Mouse (Mus musculus) left cerebral cortex, adult 18-20 months (tissue): ENCODE data around the gene Doc2g. TPM values are rescaled to one million over a fixed set of nuclear protein-coding genes. Genes with fewer than 3 reads are reported as not detected.
"Not testable (repeated sequence)": the region's sequence is repeated elsewhere in the genome, so short reads cannot be mapped to it uniquely, and the experiment has no call there.

Experiments used
- DNase-seq, 2 experiments: peaks; one replicate each; pipeline ENCODE4 v3.0.0; 2021 to 2022; ENCODE audit warnings: low spot score in 2 of 2, mixed read lengths in 1 of 2
- long read RNA-seq, 2 experiments: library from polyadenylated mRNA; stranded (forward); transcript quantifications; one replicate each; pipeline ENCODE4 v2.0.0; 2021
- total RNA-seq, 2 experiments: library from RNA; stranded (reverse); gene quantifications; 2 replicates each; pipeline ENCODE4 v1.2.3; 2021

The Doc2g gene
- total RNA-seq, result 1 to 10 TPM; 3.5 to 4.9 TPM
- long read RNA-seq, experiment 1, transcript Doc2g-201 (11 exons, 1,469 nt), result major isoform, 12 of 27 reads
- long read RNA-seq, experiment 1, partial matches to known transcripts, result 4 of 27 reads
- long read RNA-seq, experiment 1, other reads (novel, unspliced or antisense), result 11 of 27 reads
- long read RNA-seq, experiment 2, partial matches to known transcripts, result 1 of 6 reads
- long read RNA-seq, experiment 2, other reads (novel, unspliced or antisense), result 3 of 6 reads

DNA sequence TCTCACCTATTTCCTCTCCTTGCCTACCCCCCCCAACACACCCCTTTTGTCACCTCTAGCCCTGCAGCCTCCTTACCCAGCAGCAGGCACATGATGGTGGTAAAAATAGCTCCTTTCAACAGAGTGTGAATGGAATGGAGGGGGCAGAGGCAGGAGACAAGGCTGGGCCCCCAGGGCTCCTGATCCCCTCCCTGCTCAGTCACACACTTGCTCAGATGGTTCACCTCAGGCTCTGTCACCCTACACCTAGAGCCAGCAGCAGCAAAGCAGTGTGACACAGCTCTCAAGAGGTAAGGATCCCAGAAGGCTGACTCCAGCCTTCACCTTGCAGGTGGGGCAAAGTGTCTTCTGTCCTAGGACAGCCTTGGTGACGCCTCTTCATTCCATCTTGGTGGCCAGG lies at the start of gene Doc2g:
TSS of gene Doc2g (plus strand) at position 202 of the 400 bp plus-strand sequence.
- no peak for DNase-seq

DNA sequence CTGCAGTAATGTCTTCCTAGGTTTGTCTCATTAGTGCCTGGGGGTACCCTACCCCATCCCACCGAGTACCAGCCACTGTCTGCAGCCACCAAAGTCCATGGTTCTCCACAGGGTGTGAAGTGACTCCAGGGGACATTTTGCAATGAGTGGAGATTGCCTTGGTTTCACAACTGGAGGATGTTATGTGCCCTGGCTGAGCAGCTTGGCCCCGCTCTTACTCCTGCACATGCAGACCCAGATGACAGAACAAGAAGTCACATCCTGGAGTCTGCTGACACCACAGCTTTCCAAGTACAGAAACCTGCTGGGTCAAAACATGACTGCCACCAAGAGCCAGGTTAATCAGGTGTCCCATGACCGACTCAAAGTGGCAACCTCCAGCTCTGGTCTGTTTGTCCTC lies 48.1 kb upstream of the Doc2g start:
- DNase-seq, result no peak

DNA sequence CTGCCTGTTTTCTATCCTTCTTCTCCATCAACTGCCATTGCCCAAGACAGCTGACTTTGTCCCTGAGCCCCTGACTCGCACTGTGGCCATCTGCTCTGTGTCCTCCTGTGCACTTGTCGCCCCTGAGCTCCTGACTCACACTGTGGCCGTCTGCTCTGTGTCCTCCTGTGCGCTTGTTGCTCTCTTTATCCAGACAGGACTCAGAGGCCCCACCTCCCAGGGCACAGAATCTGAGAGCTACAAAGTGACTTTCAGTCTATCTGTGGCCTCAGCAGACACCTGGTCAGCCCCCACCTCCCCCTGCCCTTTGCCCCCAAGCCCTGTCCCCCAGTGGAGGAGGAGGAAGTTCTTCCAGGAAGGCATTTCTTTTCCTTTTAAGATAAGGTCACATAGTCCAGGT lies 47.3 kb upstream of the Doc2g start:
- no peak for DNase-seq

DNA sequence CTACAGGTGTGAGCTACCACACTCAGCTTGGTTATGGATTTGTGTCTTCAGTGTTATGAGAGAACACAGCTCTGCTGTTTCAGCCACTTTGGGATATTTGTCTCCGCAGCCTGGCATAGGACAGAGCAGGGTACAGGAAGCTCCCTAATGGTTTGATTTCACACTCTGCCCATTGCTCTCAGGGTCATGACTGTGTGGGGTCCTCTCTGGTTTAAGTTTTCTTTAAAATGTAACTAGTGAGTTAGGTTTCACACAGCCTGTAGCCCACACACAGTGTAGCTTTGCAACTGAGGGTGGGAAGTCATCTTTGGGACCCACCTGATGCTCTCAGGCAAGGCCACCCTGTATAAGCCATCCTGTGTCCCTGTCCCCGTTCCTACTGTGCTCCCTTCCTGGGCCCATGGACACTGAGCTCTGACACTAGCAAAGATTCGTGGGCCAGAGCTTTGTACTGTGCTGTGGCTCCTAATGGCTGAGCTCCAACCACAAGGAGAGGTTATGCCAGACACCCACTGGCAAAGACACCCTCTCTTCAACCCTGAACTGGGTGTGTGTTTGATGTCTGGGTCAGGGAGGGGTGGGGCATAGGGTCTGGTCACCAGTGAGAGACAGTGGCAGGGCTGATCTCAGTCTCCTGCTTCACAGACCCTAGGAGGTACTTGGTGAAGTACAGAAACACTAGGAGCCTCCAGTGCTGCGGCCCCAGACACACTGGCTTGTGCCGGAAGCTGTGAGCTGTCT lies 45.6 kb upstream of the Doc2g start:
- not testable (repeated sequence) for DNase-seq

DNA sequence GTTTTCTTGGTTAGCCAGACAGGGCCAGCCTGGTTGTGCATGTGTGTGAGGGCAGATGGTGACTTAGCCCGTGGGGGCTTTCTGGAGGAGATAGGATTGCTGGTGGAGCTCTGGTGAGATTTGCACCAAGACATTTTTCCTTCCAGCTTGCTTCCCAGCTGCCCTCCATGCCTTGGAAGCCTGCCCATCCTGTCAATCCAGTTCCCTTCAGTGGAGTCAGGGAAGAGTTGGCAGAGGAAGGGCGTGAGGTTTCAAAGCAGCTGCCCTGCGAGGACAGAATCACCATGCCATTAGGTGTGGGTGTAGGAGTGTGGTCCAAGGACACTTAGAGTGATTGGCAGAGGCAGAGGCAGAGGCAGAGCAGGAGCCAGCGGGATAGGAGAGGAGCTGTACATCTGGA lies 44.6 kb upstream of the Doc2g start, which contains the start of gene Aldh3b3:
TSS of gene Aldh3b3 (plus strand) at position 176 of the 400 bp plus-strand sequence.
- no peak for DNase-seq

DNA sequence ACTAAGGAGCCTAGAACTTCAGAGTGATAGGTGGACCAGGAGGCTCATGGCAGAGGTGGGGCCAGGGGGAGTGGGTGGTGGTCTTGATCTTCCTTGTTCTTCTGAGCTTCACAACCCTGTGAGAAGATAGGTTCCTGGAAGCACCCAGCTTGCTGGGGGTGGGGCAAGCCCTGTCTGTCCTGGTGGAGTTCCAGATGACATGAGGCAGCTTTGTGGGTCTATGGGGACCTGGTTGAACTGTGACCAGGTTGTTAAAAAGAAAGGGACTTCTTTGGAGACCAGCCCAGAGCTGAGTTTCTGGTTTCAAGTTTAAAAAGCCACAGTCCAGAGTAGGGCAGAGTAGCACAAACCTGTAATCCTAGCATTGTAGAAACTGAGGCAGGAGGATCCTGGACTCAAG lies 44.1 kb upstream of the Doc2g start:
- no peak for DNase-seq

DNA sequence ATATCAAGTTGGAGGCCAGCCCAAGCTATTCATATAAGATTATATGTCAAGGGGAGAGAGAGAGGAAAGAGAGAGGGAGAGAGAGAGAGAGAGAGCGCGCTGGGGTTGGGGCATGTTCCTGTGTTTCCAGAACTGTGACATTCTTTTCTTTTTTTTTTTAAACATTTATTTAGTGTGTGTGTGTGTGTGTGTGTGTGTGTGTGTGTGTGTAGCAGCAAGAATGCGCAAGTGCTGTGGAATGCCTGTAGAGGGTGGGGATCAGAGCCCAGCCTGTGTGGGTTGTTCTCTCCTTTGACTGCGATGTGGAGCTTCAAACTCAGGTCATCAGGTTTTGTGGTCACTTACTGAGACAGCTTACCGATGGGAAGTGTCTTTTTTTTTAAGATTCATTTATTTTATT lies 42.9 kb upstream of the Doc2g start:
- no peak for DNase-seq

DNA sequence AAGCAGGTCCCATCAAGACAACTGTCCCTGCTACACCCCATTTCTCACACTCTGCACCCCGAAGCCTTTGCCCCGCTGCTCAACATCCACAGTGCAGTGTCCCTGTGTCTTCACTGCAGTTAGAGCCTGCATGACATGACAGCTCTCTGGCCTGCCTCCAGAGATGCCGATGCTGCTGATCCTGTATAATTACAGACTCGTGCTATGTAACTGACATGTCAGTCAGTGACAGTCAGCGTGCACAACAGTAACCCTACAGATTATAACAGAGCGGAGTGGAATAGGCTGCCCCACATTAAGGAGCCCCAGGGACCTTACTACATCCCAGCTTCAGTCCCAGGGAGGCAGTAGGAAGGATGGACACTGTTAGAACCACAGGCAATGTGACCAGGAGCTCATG lies 41.3 kb upstream of the Doc2g start:
- DNase-seq, result not testable (repeated sequence)

DNA sequence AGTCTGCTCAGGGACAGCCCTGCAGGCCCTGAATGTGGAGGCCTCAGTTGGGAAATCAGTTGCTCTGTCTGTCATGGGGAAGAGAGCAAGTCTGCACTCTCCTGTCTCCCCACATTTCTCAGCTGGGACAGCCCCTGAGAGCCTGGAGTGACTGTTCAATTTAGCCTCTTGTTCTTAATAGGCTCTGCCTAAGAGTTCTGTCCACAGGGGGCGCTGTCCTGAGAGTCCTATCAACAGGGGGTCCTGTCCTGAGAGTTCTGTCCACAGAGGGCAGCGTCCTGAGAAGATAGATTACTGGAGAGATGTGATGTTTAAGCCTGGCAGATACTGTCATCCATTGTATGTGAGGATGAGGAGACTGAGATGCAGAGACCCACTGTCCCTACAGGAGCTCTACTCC lies 40.6 kb upstream of the Doc2g start:
- no peak for DNase-seq

DNA sequence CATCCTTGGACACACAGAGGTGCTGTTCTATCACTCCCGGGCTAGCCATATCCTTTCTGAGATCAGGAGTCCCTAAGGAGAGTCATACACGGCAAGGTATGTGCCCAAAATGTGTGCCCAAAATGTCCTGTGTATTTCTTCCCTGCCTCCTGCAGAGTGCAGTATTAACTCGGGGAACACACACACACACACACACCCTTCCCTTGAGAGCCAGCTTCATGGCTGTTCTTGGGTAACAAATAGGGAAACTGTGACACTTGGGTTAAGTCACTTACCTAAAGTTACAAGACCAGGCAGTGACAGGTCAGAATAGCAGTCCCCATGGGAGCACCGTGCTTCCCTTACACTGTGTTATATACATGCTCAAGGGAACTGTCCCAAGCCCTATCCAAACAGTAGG lies 39.1 kb upstream of the Doc2g start:
- no peak for DNase-seq

DNA sequence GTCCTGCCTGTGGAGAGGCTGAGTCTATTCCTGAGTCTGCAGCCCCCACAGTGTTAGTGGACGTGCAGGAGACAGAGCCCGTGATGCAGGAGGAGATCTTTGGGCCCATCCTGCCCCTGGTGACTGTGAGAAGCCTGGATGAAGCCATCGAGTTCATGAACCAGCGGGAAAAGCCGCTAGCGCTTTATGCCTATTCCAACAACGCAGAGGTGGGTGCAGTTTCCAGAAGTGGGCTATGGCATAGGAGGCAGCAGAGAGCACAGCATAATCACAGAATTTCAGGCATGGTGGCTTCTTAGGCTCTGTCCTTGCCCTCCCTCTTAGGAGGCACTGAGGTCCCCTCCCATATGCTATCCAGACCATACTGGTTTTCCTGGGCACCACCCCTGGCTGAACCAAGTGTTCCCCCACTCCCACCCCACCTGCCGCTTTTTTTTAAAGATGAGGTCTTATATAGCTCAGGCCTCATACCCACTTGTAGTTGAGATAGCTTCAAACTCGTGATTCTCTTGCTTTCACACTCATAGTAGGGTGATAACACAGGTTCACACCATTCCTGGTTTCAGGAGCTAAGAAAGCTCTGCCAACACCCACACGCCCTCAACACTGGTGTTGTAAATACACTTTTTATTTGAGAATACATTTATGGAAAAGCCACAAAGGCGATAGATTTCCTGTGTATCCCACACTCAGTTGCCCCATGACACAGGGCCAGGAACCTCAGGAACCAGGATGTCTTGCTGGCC lies 36.6 kb upstream of the Doc2g start:
- no peak for DNase-seq

DNA sequence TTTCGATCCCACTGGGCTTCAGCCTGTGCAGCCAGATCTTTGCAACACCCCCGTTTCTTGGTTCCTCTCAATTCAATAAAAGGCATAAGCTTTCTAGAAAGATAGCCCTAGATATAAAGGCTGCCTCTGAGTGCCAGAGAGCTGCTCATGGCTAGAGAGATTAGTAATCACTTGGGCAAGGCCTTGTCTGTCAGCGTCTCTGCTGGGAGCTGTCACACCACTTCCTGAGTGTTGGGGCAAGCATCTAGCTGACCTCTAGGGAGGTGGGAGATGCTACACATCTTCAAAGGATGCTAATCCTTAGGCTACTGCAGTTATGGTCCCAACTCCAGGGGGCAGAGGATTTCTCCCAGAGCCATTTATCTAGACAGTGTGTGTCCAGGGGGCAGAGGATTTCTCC lies 35.9 kb upstream of the Doc2g start:
- DNase-seq, result no peak

DNA sequence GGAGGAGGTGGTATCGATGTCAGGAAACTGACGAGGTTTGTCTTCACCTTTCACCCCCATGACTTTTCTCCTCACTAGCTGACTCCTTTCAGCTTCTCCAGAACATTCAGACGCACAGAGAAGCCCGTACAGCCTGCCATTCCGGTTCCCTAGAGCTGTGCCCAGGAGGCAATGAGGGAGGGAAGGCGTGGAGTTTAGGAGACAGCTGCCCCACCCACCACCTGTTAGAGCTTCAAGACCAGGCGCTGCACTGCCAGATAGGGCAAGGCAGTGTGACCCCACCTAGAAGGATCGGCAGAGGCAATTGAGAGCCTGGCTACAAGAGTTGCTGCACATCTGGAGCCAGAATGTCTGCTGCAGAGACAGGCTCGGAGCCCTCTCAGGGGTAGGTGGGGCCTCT lies 30.9 kb upstream of the Doc2g start, which contains the start of gene Aldh3b2:
TSS of gene Aldh3b2 (plus strand) at position 100 of the 400 bp plus-strand sequence.
- no peak for DNase-seq

DNA sequence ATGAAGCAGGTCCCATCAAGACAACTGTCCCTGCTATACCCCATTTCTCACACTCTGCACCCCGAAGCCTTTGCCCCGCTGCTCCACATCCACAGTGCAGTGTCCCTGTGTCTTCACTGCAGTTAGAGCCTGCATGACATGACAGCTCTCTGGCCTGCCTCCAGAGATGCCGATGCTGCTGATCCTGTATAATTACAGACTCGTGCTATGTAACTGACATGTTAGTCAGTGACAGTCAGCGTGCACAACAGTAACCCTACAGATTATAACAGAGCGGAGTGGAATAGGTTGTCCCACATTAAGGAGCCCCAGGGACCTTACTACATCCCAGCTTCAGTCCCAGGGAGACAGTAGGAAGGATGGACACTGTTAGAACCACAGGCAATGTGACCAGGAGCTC lies 28.5 kb upstream of the Doc2g start:
- not testable (repeated sequence) for DNase-seq

DNA sequence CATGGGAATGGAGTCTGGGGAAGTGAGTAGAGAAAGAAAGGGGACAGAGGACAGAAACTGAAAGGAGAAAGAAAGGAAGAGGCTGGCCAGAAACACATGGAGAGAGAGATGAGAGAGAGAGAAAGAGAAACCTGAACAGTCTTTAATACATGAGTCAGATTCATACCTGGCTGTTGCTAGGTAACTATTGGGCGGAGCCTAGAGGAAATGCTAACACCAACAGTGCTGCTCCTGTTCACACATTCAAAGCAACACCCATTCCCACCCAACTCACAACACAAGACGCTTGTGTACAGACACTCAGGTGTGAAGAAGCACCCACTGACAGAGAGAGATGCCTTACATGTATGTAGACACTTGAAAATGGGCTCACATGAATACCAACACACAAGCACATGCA lies 27.2 kb upstream of the Doc2g start:
- no peak for DNase-seq

DNA sequence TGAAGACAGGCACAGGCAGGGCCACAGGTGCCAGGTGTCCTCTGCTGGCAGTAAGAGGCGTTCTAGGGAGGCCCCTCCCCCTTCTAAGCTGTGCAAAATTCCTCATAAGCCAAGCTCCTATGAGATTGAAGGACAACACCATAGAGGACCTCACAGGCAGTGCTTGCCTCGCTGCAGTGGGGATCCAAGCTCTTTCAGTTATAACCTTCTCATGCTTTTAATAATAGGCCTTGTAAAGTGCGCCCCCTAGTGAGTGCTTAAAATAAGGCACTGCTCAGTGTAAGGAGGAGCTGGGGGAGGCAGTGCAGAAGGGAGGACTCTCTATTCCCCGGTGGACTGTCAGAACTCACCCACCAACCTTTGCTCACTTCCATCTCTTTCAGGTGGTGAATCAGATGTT lies 22.8 kb upstream of the Doc2g start:
- peak; percentile 70 to 84 for DNase-seq

DNA sequence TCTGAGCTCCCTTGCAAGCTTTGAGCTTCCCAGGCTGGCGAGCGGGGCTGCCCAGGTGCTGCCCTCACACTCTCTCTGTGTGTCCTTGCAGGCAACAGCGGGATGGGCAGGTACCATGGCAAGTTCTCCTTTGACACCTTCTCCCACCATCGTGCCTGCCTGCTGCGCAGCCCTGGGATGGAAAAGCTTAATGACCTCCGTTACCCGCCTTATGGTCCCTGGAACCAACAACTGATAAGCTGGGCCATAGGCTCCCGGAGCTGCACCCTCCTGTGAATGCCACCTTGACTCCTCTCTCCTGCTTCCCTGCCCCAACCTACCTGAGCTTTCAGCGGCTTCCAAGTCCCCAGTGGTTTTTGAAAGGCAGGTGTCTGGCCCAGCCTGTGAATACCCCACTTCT lies 22.2 kb upstream of the Doc2g start:
- no peak for DNase-seq

DNA sequence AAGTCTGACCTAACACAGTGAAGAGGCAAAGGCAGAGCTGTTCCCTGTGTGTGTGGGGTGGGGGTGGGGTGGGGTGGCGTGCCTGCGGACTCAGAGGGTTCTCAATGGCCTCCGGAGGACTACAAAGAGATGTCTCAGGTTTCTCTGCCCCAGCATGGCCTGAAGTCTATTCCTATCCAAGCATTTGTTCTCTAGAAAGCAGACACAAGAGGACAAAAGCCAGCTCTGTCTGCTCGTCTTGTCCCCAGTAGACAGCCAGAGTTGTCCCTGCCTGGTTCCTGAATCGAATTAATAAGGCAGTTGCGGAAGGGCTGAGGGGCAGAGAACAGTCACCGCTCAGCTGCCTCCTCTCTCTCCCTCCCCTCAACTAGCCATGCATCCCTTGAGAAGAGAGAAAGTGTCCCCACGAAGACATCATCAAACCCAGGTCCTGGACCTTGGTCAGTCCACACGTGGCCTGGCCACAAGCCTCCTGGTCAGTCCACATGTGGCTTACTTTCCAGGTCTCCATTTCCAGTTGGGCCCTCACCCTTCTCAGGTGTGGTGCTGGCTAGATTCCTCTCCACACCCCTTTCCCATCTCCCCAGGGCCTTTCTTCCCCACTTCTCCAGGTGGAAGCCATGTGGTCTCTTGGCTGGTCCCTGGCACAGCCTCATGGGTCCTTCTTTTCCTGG lies 19.4 kb upstream of the Doc2g start:
- no peak for DNase-seq

DNA sequence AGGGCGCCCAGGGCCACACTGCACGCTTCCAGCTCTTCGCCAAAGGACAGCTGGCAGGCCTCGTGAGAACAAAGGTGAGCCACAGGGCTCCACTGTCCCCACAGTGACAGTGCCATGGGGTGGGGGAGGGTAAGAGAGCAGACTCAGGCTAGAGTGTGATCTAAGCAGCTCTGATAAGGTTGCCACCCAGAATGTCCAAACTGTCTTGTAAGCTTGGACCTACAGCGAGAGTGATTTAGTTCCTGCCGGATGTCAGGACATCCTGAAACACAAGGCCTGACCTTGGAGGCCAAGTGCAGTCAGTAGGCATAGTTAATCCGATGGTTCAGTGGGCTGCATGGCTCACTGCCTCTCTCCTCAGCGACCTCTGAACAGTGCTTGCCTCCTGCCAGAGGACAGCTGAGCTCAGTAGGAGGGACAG lies 17.8 kb upstream of the Doc2g start:
- no peak for DNase-seq

DNA sequence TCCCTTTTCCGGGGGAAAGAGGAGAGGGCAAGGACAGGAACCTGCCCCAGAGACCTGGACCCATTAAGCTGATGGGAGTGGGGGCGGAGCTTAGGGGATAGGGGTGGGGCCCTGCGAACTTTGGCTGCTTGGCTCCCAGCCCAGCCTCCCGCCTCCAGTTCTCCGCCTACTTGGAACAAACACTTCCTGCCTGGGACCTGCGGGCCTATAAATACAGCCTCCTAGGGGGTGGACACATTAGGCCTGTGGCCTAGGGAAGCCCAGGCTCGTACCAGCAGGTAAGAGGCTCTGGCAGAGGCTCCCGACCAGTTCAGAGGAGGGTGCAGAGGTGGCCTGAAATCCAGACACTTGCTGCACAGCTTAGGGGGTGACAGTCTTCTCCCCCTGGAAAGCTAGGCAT lies 16.8 kb upstream of the Doc2g start, which contains the start of gene Acy3:
TSS of gene Acy3 (plus strand) at position 237 of the 400 bp plus-strand sequence.
- peak; percentile 53 to 59 for DNase-seq

DNA sequence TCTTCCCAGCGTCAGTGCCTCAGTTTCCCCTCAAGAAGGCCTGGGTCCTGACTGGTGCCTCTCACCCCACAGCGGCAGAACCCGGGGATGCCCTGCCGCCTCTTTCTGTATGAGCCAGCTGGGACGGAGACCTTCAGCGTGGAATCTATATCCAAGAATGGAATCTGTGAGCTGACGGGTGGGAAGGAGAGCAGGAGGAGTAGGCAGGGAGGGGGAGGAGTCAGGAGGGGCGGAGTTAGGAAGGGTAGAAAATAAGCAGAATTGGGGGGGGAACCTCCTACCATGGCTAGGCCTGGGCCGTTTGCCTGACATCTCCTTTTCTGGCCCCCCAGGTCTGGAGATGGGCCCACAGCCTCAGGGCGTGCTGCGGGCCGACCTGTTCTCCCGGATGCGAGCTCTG lies 15.0 kb upstream of the Doc2g start:
- no peak for DNase-seq
